Mouse (Mus musculus): ENCODE results near the gene Rmnd1. TPM values are rescaled to one million over a fixed set of nuclear protein-coding genes. Genes with fewer than 3 reads are reported as not detected.

Gene Rmnd1
- polyA plus RNA-seq, 1 experiment from 2014 or later = 54.3 TPM

Other genes starting within 250 kb of the Rmnd1 start
- gene Akap12, start 166.0 kb downstream of the Rmnd1 start, polyA plus RNA-seq (2016; fragmentation: Nextera tagmentation; extraction: Ambion mirVana) = 34.5 and 37.5 TPM in 2 replicates
- gene Zbtb2, start 44.3 kb downstream of the Rmnd1 start, polyA plus RNA-seq (2016; fragmentation: Nextera tagmentation; extraction: Ambion mirVana) = 17.8 and 18.0 TPM in 2 replicates
- 22.8 and 23.5 TPM in 2 replicates for gene Armt1, start 79 bp upstream of the Rmnd1 start, polyA plus RNA-seq (2016; fragmentation: Nextera tagmentation; extraction: Ambion mirVana)
- 0.15 and 0.27 TPM in 2 replicates for gene Ccdc170, start 50.1 kb upstream of the Rmnd1 start, polyA plus RNA-seq (2016; fragmentation: Nextera tagmentation; extraction: Ambion mirVana)
- 0.09 and 0.10 TPM in 2 replicates for gene Esr1, start 179.2 kb upstream of the Rmnd1 start, polyA plus RNA-seq (2016; fragmentation: Nextera tagmentation; extraction: Ambion mirVana)